Mouse (Mus musculus): ENCODE measurements around the gene Wdfy2.
A peak's percentile ranks its signal among the peaks of the same experiment; 100 is the strongest.

Wdfy2 gene

DNA sequence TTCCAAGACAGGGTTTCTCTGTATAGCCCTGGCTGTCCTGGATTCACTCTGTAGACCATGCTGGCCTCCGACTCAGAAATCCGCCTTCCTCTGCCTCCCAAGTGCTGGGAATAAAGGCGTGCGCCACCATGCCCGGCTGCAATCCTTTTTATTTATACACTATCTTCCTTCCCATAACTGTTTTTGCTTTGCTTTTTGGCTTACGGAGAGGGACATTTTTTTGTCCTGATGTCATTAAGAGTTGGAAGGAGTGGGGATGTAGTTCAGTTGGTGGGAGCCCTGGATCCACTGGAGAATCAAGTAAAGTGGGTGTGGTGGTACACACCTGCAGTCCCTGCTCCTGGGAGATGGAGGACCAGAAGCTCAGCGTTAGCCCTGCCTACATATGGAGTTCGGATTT lies 6.7 kb downstream of the Wdfy2 start:
- DNase-seq, result no peak

DNA sequence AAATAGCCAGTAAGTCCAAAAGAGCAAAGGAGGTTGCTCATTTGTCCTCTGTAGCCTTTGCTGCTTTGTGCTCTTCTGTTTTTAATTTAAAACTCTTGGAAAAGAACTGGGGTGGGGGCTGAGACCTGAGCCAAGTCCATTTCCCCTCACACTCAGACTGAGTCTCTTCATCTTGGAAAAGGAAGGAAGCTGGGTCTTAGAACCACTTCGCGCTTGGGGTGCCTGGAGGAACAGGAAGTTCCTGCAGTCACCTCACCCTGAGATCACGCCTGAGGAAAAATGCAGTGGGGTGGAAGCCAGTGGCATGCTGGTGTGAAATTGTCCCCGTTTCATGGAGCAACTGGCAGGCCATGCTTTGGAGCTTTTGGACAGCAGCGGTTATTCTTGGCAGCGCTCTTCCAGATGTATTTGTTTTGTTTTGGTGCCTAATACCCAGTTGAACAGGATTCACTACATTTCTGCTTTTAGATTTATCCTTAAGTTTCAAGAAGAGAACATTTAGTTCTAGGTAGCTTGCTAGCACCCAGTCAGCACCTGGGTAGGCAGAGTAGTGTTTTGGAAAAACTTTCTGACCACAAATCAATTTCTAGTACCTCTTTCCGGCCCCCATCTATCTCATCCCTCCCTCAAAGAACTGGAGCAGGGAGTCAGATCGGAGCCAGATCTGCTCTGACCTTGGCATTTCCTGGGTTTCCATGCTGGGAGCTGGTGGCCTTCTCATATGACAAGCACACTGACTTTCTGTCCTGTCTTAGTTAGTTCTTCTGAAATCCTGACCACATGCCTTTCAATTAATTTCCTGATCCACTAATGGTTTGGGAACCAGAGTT lies 7.7 kb downstream of the Wdfy2 start:
- DNase-seq, result no peak

DNA sequence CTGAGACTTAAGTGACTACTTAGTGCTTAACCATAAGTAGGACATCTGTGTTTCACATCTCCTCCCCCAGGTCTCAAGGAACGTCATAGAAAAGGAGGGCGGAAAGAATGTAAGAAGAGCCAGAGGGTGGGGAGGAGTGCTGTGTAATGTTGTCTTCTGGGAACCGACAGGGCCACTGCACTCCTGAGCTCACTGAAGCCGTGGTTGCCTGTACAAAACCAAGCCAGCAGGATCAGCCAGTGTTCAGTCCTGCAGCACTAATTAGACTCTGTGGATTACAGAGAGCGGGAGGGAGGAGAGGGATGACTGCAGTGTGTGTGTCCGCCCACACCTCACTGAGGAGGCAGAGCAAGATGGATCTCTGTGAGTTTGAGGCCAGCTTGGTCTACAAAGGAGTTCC lies 13.5 kb downstream of the Wdfy2 start:
- peak; percentile 70 to 77 for DNase-seq

DNA sequence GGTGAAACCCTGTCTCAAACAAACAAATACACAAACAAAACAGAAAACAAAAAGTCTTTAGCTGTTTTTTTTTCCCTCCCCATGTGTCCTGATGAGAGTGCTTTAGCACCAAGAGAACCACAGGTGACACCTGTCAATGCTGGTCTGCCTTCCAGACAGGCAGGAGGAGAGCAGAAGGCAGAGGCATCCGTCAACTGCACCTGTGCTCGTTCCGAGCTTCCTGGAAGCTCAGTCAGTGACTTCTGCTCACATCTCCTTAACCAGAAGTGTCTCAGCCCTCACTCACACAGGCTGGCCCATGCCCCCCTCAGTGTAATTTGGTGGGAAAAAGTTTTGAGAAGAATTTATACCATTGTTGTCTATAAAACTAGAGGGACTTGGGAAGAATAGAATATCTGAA lies 15.4 kb downstream of the Wdfy2 start:
- peak; percentile 30 to 43 for DNase-seq

DNA sequence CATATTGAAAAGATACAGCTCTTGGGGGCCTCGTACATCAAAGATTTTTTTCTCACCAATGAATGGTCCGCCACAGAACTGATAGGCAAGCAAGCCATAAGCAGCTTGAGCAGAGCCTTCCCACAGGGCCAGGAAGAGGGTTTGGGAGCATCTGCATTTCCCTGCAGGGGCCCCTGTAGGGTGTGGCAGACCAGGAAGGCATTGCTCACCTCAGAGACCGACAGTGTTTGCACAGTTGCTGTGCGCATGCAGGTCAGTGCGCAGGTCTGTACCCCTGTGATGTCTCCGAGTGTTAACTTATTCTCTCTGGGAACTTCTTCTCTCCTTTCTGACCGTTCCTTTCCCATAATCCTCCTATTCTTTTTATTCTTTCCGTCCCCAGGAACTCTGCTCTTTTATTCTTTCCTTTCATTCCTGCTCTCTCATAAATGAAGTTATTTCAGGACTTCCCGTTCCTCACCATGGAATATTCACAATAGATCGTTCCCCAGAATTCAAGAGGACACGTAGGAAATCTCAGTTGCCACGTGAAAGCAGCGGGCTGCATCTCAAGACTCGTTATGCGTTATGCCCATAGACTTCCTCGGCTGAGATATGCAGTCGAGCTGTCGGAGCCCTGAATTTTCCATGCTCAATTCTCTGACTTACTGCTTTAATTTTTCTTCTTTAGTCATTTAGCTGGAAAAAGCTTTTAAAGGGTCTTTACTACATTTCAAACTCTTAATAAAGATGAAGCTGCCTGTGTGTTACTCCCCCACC lies 17.8 kb downstream of the Wdfy2 start:
- DNase-seq, result no peak

DNA sequence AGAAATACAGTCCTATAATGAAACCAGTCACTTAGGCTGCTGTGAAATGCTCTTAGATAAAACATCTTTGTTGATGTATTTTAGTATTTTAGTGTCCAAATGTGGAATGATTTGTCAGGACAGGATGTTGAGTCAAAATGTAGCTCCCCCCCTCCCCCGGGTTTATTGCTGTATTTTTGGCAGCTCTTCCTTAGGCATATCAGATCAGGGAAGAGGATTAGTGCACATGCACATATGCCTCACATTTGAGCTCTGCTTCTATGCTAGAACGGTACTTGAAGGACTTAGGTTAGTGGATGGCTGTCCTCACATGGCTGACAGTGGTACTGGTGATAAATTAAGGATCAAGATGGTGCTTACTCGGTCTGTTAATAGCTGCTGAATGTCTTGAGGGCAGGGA lies 18.4 kb downstream of the Wdfy2 start:
- no peak for DNase-seq

DNA sequence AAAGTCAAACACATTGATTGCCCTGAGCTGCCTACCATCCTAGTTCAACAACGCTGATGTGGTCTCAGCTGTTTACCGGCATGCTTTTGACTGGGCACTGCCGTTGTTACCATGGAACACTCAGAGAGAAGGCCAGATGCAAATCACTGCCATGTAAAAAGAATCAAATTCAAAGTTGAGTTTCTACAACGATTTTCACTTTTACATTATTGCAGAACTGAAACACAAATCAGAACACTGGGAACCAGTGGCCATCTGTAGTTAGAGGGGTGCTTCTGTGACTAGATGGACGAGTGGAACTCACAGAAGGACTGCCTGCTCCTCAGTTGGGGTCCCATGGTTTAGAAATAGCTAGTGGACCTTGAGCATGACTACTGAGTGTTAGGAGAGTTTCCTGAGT lies 19.0 kb downstream of the Wdfy2 start:
- DNase-seq, result no peak

DNA sequence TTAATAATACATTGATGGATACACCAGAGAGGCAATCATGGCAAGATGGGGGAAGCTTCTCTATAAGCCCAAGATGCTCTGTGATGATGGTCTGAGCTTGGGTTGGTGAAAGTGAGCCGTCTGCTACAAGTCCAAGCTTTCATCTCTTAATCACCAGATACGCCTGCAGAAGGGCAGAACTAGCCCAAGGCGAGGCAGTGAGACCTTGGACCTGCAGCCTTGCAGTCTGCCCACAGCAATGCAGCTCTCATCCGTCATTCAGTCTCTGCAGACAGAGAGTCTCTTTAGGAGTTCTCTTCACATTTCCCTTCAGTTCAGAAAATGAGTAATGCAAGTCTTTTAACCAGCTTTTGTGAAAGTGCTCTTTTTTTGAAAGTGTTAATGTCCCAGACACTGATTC lies 20.4 kb downstream of the Wdfy2 start:
- DNase-seq, result no peak

DNA sequence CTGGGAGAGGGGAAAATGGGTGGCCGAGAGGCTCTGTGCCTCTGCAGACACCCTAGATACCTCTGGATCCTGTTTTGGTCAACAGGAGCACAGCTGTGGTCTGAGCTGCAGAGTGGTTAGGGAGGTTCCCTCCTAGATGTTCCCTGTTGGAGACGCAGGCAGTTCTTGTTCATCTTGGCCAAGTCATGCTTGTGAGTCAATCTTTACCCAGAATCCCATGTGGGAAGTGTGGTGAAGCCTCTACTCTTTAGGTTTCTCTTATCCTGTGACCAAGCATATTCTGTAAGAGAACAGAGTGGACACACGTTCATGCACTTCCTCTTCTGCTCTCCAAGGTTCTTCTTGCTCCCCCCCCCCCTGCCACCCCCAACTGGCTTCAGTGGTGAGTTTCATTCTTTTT lies 20.8 kb downstream of the Wdfy2 start:
- DNase-seq, result no peak

DNA sequence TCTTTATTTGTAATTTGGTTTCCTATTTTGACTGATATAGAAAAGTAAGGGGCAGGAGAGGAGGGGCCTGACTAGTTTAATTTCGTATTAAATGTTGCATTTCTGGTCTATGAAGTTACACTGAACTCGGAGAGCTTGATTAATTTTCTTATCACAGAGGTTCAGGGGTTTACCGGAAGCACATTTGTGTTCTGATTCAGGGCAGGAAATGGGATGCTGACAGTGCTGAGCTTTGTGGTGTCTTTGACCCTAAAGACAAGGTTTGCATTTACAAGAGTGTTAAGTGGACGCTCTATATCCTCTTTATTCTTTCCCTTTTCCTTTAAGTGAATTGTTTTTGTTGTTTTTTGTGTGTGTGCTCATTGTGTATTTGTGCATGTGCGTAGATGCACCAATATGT lies 25.1 kb downstream of the Wdfy2 start:
- no peak for DNase-seq

DNA sequence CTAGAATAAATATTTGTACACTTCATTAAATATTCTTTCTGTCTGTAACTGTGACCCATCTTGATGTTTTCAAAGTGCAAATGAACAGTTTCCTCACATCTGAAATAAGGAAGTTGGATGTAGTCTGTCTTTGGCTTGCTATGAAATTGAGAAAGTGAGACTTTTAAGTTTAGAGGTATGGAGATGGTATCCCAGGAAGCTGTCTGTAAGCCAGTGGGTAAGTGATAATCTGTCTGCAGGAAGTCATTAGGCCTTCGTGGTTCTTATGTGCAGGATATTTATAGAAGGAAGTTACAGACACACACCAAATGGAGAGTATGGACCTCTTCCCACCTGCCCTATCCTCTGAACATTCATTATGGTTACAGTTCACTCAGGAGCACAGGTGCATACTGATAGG lies 26.8 kb downstream of the Wdfy2 start:
- no peak for DNase-seq

DNA sequence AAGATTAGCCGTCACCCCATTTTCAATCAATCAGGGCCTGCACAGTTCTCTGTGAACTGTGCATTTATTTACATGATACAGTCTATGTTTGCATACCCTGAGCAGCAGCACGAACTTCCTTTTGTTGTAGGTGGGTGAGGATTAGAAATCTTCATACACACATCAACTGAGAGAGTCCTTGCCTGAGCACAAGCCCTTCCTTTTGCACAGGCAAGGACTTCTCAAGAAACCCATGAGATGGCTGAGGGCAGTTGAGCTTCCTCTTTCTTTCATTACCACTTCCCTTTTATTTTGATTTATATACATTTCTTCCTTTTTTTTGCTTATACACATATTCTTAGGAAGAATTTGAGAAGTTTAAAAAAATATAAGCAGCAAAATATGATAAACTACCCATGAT lies 27.9 kb downstream of the Wdfy2 start:
- no peak for DNase-seq

DNA sequence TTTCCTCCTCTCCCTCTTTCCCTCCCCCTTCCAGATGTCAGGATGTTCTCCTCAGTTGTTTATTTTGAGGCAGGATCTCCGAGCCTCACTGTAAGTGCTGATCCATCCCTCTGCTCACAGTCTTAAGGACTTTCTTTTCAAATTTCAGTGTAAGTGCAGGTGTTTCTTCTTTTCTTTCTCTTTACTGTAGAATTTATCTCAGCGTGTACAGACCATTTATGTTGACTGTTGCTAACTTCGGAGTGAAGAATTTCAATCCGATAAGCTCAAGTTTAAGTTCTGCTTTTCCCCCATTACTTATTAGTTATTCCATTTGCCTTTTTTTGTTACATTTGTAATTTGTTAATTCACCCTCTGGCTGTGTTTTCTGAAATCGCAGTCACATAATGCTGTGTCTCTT lies 29.6 kb downstream of the Wdfy2 start:
- no peak for DNase-seq

DNA sequence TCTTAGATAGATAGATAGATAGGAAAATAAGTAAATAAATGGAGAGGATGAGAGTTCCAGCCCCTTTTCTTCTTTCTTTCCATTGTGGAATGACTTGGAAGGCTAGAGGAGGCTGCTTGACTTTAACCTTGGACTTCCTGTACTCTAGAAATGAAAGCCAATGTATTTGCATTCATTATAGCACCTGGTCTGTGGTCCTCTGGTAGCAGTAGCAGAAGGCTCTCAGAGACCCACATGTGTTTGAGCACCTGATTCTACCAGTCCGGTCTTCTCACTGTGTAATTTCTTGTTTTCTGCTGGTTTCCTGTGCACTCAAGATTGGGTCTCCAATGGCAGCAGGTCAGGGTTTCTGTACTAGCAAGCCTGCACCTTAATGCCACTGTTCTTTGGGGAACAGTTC lies 30.1 kb downstream of the Wdfy2 start:
- DNase-seq, result no peak

DNA sequence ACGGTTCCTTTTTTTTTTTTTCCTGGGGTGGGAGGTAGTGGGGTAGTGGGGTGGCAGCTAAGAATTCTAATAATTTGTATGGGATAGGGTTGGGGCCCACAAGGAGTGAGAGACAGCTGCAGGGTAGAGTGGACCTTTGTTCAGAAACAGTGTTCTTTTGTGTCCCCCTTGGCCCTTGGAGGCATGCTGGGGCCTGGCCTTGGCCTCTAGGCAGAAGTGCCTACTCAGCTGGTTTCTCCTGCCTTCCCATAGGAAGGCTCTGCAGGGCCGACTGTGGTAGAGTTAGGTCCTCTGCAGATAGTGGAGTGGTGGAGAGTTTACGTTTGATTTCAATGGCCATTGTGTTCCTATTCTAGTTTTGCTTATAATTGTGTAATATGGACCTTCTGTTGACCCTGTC lies 30.8 kb downstream of the Wdfy2 start:
- DNase-seq, result no peak

DNA sequence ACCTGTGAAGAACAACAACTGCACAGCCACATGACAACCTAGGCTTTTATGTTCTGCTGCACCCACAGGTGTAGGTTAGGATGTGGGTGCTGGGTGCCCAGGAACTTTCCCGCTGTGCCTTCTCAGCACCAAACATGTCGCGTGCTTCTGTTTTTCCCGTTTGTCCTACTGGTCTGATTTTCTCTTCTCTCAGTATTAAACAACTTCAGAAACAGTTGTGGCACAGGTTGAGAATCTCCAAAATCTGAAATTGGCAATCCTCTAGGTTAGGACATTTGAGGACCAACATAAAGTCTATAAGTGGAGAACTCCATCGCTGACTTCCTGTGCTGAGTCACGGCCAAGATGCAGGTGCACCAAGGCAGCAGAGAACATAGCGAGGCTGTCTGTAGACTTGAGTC lies 32.8 kb downstream of the Wdfy2 start:
- DNase-seq, result no peak

DNA sequence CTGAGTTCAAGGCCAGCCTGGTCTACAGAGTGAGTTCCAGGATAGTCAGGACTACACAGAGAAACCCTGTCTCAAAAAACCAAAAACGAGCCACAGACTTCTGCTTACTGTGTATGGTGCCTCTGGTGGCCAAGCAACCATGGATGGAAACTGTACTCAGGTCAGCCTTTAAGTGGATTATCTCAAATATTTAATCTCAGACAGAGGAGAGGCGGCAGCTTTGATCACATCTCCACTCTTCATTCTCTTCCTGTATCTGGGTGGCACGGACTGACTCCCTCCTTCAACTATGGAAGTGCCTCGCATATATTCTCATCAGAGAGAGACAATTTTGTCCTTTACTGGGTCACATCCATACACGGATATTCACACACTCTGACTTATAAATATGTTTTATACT lies 34.0 kb downstream of the Wdfy2 start:
- DNase-seq, result no peak

DNA sequence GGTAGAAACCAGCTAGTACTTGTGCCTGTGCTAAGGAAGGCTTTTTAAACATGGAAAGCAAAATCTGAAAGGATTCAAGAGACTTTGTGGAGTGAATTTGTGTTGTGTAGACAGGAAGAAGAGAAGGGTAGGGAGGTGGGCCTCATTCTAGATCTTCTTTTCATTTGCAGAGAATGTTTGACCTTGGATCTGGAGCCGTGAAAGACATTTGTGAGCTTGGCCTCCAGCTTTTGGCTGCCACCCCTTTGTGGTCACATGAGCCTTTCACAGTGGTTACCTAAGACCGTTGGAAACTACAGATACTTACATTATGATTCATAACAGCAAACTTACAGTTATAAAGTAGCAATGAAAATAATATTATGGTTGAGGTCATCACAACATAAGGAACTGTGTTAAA lies 34.5 kb downstream of the Wdfy2 start:
- no peak for DNase-seq

DNA sequence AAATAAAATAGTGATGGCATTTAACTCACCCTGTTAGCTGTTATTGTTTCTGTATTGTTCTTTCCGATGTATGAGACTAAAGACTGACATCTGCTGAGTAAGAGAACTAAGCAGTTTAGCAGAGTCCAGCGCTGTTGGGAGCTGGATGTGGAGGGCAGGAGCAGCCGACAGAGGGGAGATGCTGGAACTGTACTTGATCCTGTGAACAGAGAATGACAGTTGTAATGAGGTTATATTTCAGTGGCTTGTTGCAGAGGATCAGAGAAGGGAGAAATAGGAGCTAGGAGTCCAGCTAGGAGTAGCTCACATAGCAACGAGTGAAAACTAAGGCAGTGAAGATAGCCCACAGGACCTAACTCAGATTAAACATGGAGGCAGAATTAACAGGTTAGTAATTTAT lies 36.3 kb downstream of the Wdfy2 start:
- DNase-seq, result no peak

DNA sequence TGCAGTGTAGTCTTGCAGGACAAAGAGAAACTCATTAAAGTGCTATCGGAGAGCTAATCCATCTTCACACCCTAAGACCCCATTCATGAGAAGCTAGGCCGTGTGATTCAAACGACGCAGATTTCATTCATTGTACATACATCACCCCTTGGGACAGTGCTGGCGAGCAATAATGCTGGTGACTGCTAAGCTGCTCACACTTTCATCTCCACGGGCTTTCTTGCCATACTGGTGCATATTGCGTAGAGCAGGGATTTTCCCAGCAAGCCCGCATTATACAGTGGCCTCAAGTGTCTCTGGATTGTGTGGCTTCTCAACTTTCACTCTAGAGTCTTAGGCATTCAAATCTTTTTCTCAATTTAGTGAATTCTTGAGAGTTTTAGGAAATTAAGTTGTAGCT lies 36.9 kb downstream of the Wdfy2 start:
- no peak for DNase-seq

DNA sequence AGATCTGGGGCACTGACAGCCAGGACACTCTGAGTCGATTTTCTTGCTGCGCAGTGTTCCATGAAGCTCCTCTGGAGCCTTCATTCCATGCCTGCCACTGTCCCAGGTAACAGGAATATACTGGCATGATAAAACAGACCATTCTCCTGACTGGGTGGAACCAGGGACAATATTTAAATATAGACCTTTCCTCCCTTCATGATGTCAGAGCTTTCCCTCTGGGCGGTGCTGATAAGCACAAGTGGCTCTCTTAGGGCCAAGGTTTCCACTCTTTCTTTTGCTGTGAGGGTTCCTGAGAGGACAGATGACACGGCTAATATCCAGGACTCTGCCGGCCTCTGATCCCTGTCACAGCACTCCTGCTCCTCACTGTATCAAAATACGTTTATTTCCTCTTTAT lies 40.6 kb downstream of the Wdfy2 start:
- DNase-seq, result peak; percentile 44 to 52

DNA sequence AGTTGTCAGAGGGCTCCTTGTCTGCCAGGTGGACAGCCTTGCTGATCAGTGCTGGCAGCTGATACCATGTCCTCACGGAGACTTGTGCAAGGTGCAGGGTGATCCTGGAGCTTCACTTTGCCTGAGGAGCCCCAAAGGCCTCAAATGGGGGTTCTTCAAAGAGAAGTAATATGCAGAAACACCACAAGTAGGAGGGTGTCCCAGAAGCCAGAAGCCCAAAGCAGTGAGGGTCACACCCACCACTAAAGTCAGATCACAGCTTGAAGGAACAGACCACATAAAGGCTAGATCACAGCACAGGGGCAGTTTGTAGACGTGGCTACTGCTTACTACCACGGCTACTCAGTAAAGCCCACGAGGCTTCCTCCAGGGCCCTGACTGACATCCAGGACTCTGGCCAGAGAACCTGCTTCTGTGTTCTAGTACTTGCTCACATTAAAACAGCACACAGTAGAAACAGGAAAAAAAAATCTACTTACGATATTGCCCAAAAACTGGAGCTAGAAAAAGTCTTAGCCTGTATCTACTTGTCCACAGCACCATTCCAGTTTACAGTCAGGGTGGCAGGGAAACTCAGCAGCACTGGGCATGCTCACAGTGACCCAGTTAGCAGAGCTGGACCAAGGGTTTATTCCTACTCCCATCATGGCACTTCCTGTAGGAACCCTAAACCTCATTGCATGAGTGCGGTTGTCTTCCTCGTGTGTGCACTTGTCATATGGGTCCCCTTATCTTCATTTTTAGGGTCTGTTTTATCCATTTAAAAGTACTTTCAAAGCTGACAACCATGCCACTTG lies 41.4 kb downstream of the Wdfy2 start:
- peak in 1 of 2 experiments; percentile 45 for DNase-seq

DNA sequence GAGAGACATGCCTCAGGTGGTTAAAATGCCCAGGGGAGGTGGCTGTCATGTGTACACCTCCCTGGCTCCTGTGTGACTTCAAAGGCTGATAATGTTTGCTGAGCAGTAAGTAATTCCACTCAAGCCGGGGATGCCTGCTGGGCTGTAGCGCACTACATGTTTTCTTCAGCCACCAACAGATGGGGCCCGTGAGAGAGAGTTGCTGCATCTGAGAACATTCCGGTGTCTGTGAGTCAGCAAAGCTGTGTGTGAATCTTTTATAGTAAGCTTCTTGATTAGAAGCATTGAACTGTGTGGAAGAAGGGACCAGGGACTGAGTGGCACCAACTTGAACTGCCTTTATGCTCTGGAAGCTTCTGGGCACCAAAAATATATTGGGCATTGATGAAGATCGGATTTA lies 42.0 kb downstream of the Wdfy2 start:
- peak; percentile 83 to 89 for DNase-seq

All from cerebellum, postnatal 25 days (tissue).